Mouse (Mus musculus) left cerebral cortex, postnatal 25 days (tissue): ENCODE measurements around the gene Tex264. TPM values are rescaled to one million over a fixed set of nuclear protein-coding genes. Genes with fewer than 3 reads are reported as not detected.

Source experiments
- DNase-seq, 2 experiments: peaks; one replicate each; pipeline ENCODE4 v3.0.0; 2022; ENCODE audit warnings: low spot score in 2 of 2, mixed read lengths in 1 of 2
- intact Hi-C: fragments of 180-260 bp; cut with DNase I; formaldehyde crosslinking; loops from one replicate; pipeline ENCODE4 v1.15.1; 2025
- total RNA-seq, 2 experiments: library from RNA; stranded (reverse); gene quantifications; 2 replicates each; pipeline ENCODE4 v1.2.3; 2021

The Tex264 gene
- 100 to 1,000 TPM in 1 of 2 experiments, 10 to 100 TPM in 1; 96.3 to 106 TPM for total RNA-seq

GRCm38 (mm10) chr9:106685249-106686101, at the start of gene Tex264:
Tex264 (minus strand) TSS chr9:106685927.
- peak; percentile 87 to 91 for DNase-seq
- intact Hi-C loops, result loop anchor here (1.0 kb wide), 1 partner anchor 136 kb away; the partner anchor contains the start of gene Dcaf1

GRCm38 (mm10) chr9:106733690-106734089, 48.0 kb upstream of the Tex264 start:
- no peak for DNase-seq

GRCm38 (mm10) chr9:106729416-106729815, 43.7 kb upstream of the Tex264 start:
- DNase-seq, result no peak
- intact Hi-C loops, result no loop called here

More at GRCm38 (mm10) chr9:106733690-106734089, 48.0 kb upstream of the Tex264 start:
- intact Hi-C loops, result no loop called here

GRCm38 (mm10) chr9:106726891-106727290, 41.2 kb upstream of the Tex264 start:
- intact Hi-C loops, result no loop called here
- DNase-seq, result no peak

- intact Hi-C loops, result no loop called here
- no peak for DNase-seq
These were observed 39.7 kb upstream of the Tex264 start for GRCm38 (mm10) chr9:106725435-106725834.

- intact Hi-C loops, result no loop called here
These were observed 39.1 kb upstream of the Tex264 start for GRCm38 (mm10) chr9:106724864-106725263.

GRCm38 (mm10) chr9:106716729-106717128, 31.0 kb upstream of the Tex264 start:
- DNase-seq, result no peak
- intact Hi-C loops, result no loop called here

More at GRCm38 (mm10) chr9:106724864-106725263, 39.1 kb upstream of the Tex264 start:
- DNase-seq, result no peak

GRCm38 (mm10) chr9:106716232-106716631, 30.5 kb upstream of the Tex264 start:
- DNase-seq, result no peak
- intact Hi-C loops, result no loop called here

- intact Hi-C loops, result no loop called here
- DNase-seq, result no peak
These were observed 26.7 kb upstream of the Tex264 start for GRCm38 (mm10) chr9:106712470-106712869.

GRCm38 (mm10) chr9:106692973-106693481, 7.3 kb upstream of the Tex264 start:
- DNase-seq, result no peak
- intact Hi-C loops, result no loop called here

- intact Hi-C loops, result no loop called here
These were observed 3.1 kb upstream of the Tex264 start for GRCm38 (mm10) chr9:106688834-106689233.

GRCm38 (mm10) chr9:106686983-106687650, 1.4 kb upstream of the Tex264 start:
- intact Hi-C loops, result loop anchor here (1.0 kb wide), 1 partner anchor 134 kb away; the partner anchor contains the start of gene Dcaf1
- DNase-seq, result peak; percentile 75 to 77

More at GRCm38 (mm10) chr9:106688834-106689233, 3.1 kb upstream of the Tex264 start:
- no peak for DNase-seq

- no peak for DNase-seq
- intact Hi-C loops, result no loop called here
These were observed 844 bp downstream of the Tex264 start for GRCm38 (mm10) chr9:106684918-106685248.

- intact Hi-C loops, result no loop called here
- DNase-seq, result no peak
These were observed 1.4 kb downstream of the Tex264 start for GRCm38 (mm10) chr9:106684093-106684872.

GRCm38 (mm10) chr9:106681026-106681425, 4.7 kb downstream of the Tex264 start:
- intact Hi-C loops, result no loop called here
- peak in 1 of 2 experiments; percentile 72 for DNase-seq

GRCm38 (mm10) chr9:106678242-106678641, 7.5 kb downstream of the Tex264 start:
- intact Hi-C loops, result no loop called here

GRCm38 (mm10) chr9:106677702-106678101, 8.0 kb downstream of the Tex264 start:
- DNase-seq, result no peak
- intact Hi-C loops, result no loop called here

More at GRCm38 (mm10) chr9:106678242-106678641, 7.5 kb downstream of the Tex264 start:
- no peak for DNase-seq

GRCm38 (mm10) chr9:106676571-106676970, 9.2 kb downstream of the Tex264 start:
- no peak for DNase-seq
- intact Hi-C loops, result no loop called here

- peak in 1 of 2 experiments; percentile 80 for DNase-seq
- intact Hi-C loops, result loop anchor here (2.0 kb wide), 1 partner anchor 211 kb away; the partner anchor contains the start of gene Rbm15b
These were observed 9.8 kb downstream of the Tex264 start for GRCm38 (mm10) chr9:106675965-106676364.
